Mouse (Mus musculus): Measurements from ENCODE around the gene Cd248.

DNA sequence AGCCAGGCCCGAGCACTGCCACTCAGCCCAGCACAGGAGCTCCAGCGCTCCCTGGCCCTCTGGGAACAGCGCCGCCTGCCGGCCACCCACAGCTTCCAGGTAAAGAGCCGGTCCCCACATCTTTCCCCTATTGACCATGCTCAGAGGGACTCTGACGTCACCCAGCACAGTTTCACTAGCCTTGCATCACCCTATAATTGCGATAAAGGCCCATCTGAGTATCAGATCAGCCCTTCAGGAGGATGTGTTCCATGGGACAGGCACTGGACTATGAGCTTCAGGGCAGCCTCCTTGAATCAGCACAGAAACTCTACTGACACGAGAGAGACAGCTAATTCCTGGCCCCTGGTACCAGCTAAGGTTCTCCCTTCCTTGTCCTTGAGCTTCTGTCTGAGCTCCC is 14.0 kb upstream of the Cd248 start:
- TF ChIP-seq CTCF (IDR thresholded peaks at IDR 0.05) (peak; percentile 79), POLR2A (IDR thresholded peaks at IDR 0.05; ENCODE audit: insufficient read depth, low read depth, low read length) (no peak), EP300 (IDR thresholded peaks at IDR 0.05; ENCODE audit: insufficient read depth, low read depth, low read length) (no peak)

Data from heart, adult 2 months (tissue).